In genomic region chr3:121955527-121955926, GRCm38 (mm10) we compare ENCODE assay signal across 25 mouse cellular contexts. TPM values are rescaled to one million over a fixed set of nuclear protein-coding genes. Genes with fewer than 3 reads are reported as not detected.
DNase-seq lines count a peak whose midpoint lies in the region; ATAC-seq and TF ChIP-seq lines count a peak whose summit lies in the region.
"Had no signal": no experiment of that assay in that cellular context is flagged by ENCODE, and none has a peak within 500 bp of the region (broad histone marks: within the 10 kb centered on the region; RNA-seq: fewer than 3 reads in every experiment).

No protein-coding gene starts in this region.

- 74% methylated on average over 4 of the region's 4 CpGs for WGBS in heart, adult 2 months
- 93% methylated on average over 4 of the region's 4 CpGs for WGBS in heart, postnatal 0 days
- WGBS in heart, embryonic 11.5 days (ENCODE audit: insufficient replicate concordance): 91% methylated on average over 4 of the region's 4 CpGs
- WGBS in lung, embryonic 15.5 days: 65% methylated on average over 4 of the region's 4 CpGs

- H3K9ac ChIP-seq in heart, adult 2 months (ENCODE audit: low read depth, low read length): no peak overlapping the region
- 0 out of 2 replicates have a peak overlapping the region, but pooled peaks have one; percentile 10 for H3K9ac ChIP-seq in heart, postnatal 0 days (replicated peaks; ENCODE audit: low read depth, low read length)
- no peak overlapping the region for H3K9ac ChIP-seq in heart, embryonic 11.5 days (ENCODE audit: low read depth, low read length)
- no peak overlapping the region for H3K9ac ChIP-seq in lung, embryonic 15.5 days
- H3K9ac ChIP-seq: hindbrain, embryonic 14.5 days; limb, embryonic 12.5 days; liver, postnatal 0 days; midbrain, embryonic 15.5 days; neural tube, embryonic 12.5 days had no signal

- peak overlapping the region; percentile 91; the same call in 1 of the 2 replicates for H3K4me3 ChIP-seq in heart, adult 2 months
- peak overlapping the region; percentile 72 for H3K4me3 ChIP-seq in heart, postnatal 0 days (ENCODE audit: low read depth, low read length)
- H3K4me3 ChIP-seq in heart, embryonic 11.5 days (ENCODE audit: low read depth, low read length): no peak overlapping the region
- H3K4me3 ChIP-seq in lung, embryonic 15.5 days: no peak overlapping the region; the same call in 1 of the 2 replicates
- H3K4me3 ChIP-seq: forebrain, embryonic 10.5 days; limb, embryonic 12.5 days; megakaryocyte, embryonic 14.5 days; midbrain, embryonic 15.5 days; neural tube, embryonic 12.5 days had no signal

- H3K27ac ChIP-seq in heart, adult 2 months: peak overlapping the region; percentile 98
- 0 out of 2 replicates have a peak overlapping the region, but pooled peaks have one; percentile 90 for H3K27ac ChIP-seq in heart, postnatal 0 days (ENCODE audit: low read depth)
- H3K27ac ChIP-seq in heart, embryonic 11.5 days (ENCODE audit: low read depth, low read length): no peak overlapping the region
- H3K27ac ChIP-seq in lung, embryonic 15.5 days: no peak overlapping the region
- H3K27ac ChIP-seq: forebrain, embryonic 10.5 days; hindbrain, embryonic 14.5 days; limb, embryonic 12.5 days; midbrain, embryonic 15.5 days; neural tube, embryonic 12.5 days; stomach, postnatal 0 days had no signal

- no peak for TF ChIP-seq EP300 in heart, adult 2 months (IDR thresholded peaks at IDR 0.05; ENCODE audit: insufficient read depth, low read depth, low read length)
- no peak for TF ChIP-seq EP300 in heart, postnatal 0 days (IDR thresholded peaks at IDR 0.05; ENCODE audit: low read depth)

- H3K36me3 ChIP-seq in heart, adult 2 months (ENCODE audit: control insufficient read depth, insufficient read depth, low read length): peaks cover 9% of the 10 kb centered on the region
- no peaks in the 10 kb centered on the region for H3K36me3 ChIP-seq in heart, postnatal 0 days (replicated peaks; ENCODE audit: control insufficient read depth, insufficient read depth, low read length)
- H3K36me3 ChIP-seq in heart, embryonic 11.5 days (ENCODE audit: control insufficient read depth, insufficient read depth, low read length): peaks cover 6% of the 10 kb centered on the region; the same call in 1 of the 2 replicates
- H3K36me3 ChIP-seq in lung, embryonic 15.5 days: no peaks in the 10 kb centered on the region
- H3K36me3 ChIP-seq: forebrain, embryonic 10.5 days; limb, embryonic 12.5 days; midbrain, embryonic 15.5 days; neural tube, embryonic 12.5 days had no signal

- H3K9me3 ChIP-seq in heart, postnatal 0 days (replicated peaks; ENCODE audit: control insufficient read depth, low read length): no peaks in the 10 kb centered on the region
- H3K9me3 ChIP-seq in heart, embryonic 11.5 days (replicated peaks; ENCODE audit: control insufficient read depth, low read length): no peaks in the 10 kb centered on the region
- no peaks in the 10 kb centered on the region for H3K9me3 ChIP-seq in lung, embryonic 15.5 days
- H3K9me3 ChIP-seq: limb, embryonic 12.5 days; midbrain, embryonic 15.5 days; neural tube, embryonic 12.5 days had no signal

- DNase-seq in heart, adult 2 months: no peak
- no peak for DNase-seq in heart, adult 8-10 months (ENCODE audit: low spot score)
- DNase-seq in heart, postnatal 0 days (ENCODE audit: low spot score): no peak
- DNase-seq in lung, postnatal 25 days (ENCODE audit: low spot score): no peak
- no peak for DNase-seq in adipocyte (ENCODE audit: low spot score)
- DNase-seq: adrenal gland, postnatal 36 days; cerebellum, adult 11 months; cerebellum, adult 9-11 months; gastrocnemius, postnatal 14 days; heart, postnatal 10 days; kidney, postnatal 25 days; liver, postnatal 0 days; right cerebral cortex, postnatal 14 days had no signal

- no peaks in the 10 kb centered on the region for H3K27me3 ChIP-seq in heart, adult 2 months (ENCODE audit: control insufficient read depth, insufficient read depth, low read length)
- no peaks in the 10 kb centered on the region for H3K27me3 ChIP-seq in heart, postnatal 0 days (ENCODE audit: control insufficient read depth, insufficient read depth, low read length)
- no peaks in the 10 kb centered on the region for H3K27me3 ChIP-seq in heart, embryonic 11.5 days (ENCODE audit: control insufficient read depth, insufficient read depth, low read length)
- no peaks in the 10 kb centered on the region for H3K27me3 ChIP-seq in lung, embryonic 15.5 days

- no peak for ATAC-seq in heart, postnatal 0 days (ENCODE audit: insufficient read depth, low read depth)
- ATAC-seq in heart, embryonic 11.5 days (replicated peaks; ENCODE audit: insufficient number of reproducible peaks, low FRiP score, low TSS enrichment): no peak
- no peak for ATAC-seq in lung, embryonic 15.5 days (ENCODE audit: borderline replicate concordance, extremely low read depth, low FRiP score, low TSS enrichment)
- ATAC-seq: forebrain, embryonic 16.5 days; inflammation-experienced regulatory T-cells, adult 6 months; liver, postnatal 0 days; midbrain, embryonic 15.5 days had no signal

- TF ChIP-seq CTCF in heart, adult 2 months (IDR thresholded peaks at IDR 0.05): no peak
- no peak for TF ChIP-seq CTCF in heart, postnatal 0 days (IDR thresholded peaks at IDR 0.05; ENCODE audit: low read depth)

- no peak for TF ChIP-seq POLR2A in heart, adult 2 months (IDR thresholded peaks at IDR 0.05; ENCODE audit: insufficient read depth, low read depth, low read length)

- peak overlapping the region; percentile 66 for H3K4me2 ChIP-seq in heart, postnatal 0 days (ENCODE audit: low read depth, low read length)
- H3K4me2 ChIP-seq in heart, embryonic 11.5 days: no peak overlapping the region
- peak overlapping the region; percentile 75; the same call in 1 of the 2 replicates for H3K4me2 ChIP-seq in lung, embryonic 15.5 days
- H3K4me2 ChIP-seq: limb, embryonic 12.5 days; liver, embryonic 11.5 days; midbrain, embryonic 15.5 days; neural tube, embryonic 12.5 days had no signal

- H3K79me2 ChIP-seq in heart, adult 2 months (replicated peaks; ENCODE audit: control insufficient read depth, insufficient read depth, low read length): 0 out of 2 replicates have a peak, but pooled peaks cover 3% of the 10 kb centered on the region

- peaks cover 3% of the 10 kb centered on the region for H3K4me1 ChIP-seq in heart, adult 2 months (ENCODE audit: control insufficient read depth, insufficient read depth, low read length)
- no peaks in the 10 kb centered on the region for H3K4me1 ChIP-seq in heart, postnatal 0 days (ENCODE audit: control insufficient read depth, insufficient read depth)
- H3K4me1 ChIP-seq in heart, embryonic 11.5 days (ENCODE audit: control insufficient read depth, insufficient read depth, low read length): no peaks in the 10 kb centered on the region; the same call in 1 of the 2 replicates
- peaks cover 15% of the 10 kb centered on the region; the same call in 1 of the 2 replicates for H3K4me1 ChIP-seq in lung, embryonic 15.5 days

- intact Hi-C loops in heart, adult 2 months (cut with DNase I): loop anchor here (2.0 to 10.0 kb wide), 2 partner anchors 167 to 319 kb away; partner anchors contain the start of gene Dnttip2

RNA-seq across cellular contexts. Expression of gene Arhgap29, which starts 3.2 kb away (rescaled TPM):
- 10 to 100 TPM; 38.6 to 41.2 TPM for total RNA-seq in heart, adult 2 months (2021)
- polyA plus RNA-seq in heart, adult 2 months (2012; rRNA removed): 30.7 and 57.0 TPM in 2 replicates
- total RNA-seq in heart, adult 8-10 months (2022): 10 to 100 TPM; 33.4 to 38.6 (median 37.2) TPM
- total RNA-seq in heart, postnatal 0 days (2014; rRNA removed; ENCODE audit: low replicate concordance): 79.4 and 80.9 TPM in 2 replicates
- polyA plus RNA-seq in heart, postnatal 0 days (2015; fragmentation: Nextera tagmentation; extraction: Ambion mirVana): 28.5 and 29.5 TPM in 2 replicates
- polyA plus RNA-seq in heart, embryonic 11.5 days (2014; fragmentation: Nextera tagmentation; extraction: Ambion mirVana): 69.1 and 79.9 TPM in 2 replicates
- 55.9 and 59.5 TPM in 2 replicates for polyA plus RNA-seq in lung, embryonic 15.5 days (2015; fragmentation: Nextera tagmentation; extraction: Ambion mirVana)

Comparison
In these comparisons a context has a peak if more than half of its experiments do, and no peak if none do; other contexts are left out.
1. H3K27ac ChIP-seq: peak in heart, adult 2 months (single experiment) and heart, postnatal 0 days (single experiment); none in heart, embryonic 11.5 days (single experiment) and lung, embryonic 15.5 days (single experiment).
2. H3K4me3 ChIP-seq: peak in heart, adult 2 months (single experiment) and heart, postnatal 0 days (single experiment); none in heart, embryonic 11.5 days (single experiment) and lung, embryonic 15.5 days (single experiment).